Mouse (Mus musculus) heart, embryonic 13.5 days (tissue): Measurements from ENCODE around the gene Sugp2. TPM values are rescaled to one million over a fixed set of nuclear protein-coding genes. Genes with fewer than 3 reads are reported as not detected.

Experiments used
- ATAC-seq: fragments of 200-750 bp; cut with Nextera tagmentation; 2 replicates; pipeline ENCODE4 v1.8.0; 2017; ENCODE audit warnings: moderate TSS enrichment; ENCODE audit not compliant: insufficient number of reproducible peaks, low FRiP score, low TSS enrichment; ENCODE audit errors: extremely low read depth
- H3K27ac ChIP-seq: fragments of 300-500 bp; sonication (generic); replicated peaks from 2 replicates; pipeline ENCODE4 v1.5.1; 2015; ENCODE audit warnings: moderate library complexity, mild to moderate bottlenecking, inconsistent platforms
- H3K27me3 ChIP-seq: fragments of 300-500 bp; sonication (generic); replicated peaks from 2 replicates; pipeline ENCODE4 v1.6.1; 2015; ENCODE audit warnings: mild to moderate bottlenecking, inconsistent platforms
- H3K36me3 ChIP-seq: fragments of 300-500 bp; sonication (generic); 2 replicates; pipeline ENCODE4 v1.6.1; 2015; ENCODE audit warnings: mild to moderate bottlenecking, inconsistent platforms
- H3K4me1 ChIP-seq: fragments of 300-500 bp; sonication (generic); 2 replicates; pipeline ENCODE4 v1.6.1; 2015; ENCODE audit warnings: inconsistent platforms
- H3K4me2 ChIP-seq: fragments of 300-500 bp; sonication (generic); 2 replicates; pipeline ENCODE4 v1.6.1; 2015; ENCODE audit warnings: inconsistent platforms, mild to moderate bottlenecking, moderate library complexity
- H3K4me3 ChIP-seq: fragments of 300-500 bp; sonication (generic); 2 replicates; pipeline ENCODE4 v1.5.1; 2015; ENCODE audit warnings: moderate library complexity, mild to moderate bottlenecking, inconsistent platforms
- H3K9ac ChIP-seq: fragments of 300-500 bp; sonication (generic); 2 replicates; pipeline ENCODE4 v1.6.1; 2015; ENCODE audit warnings: inconsistent platforms, mild to moderate bottlenecking, moderate library complexity
- H3K9me3 ChIP-seq: fragments of 300-500 bp; sonication (generic); 2 replicates; pipeline ENCODE4 v1.6.1; 2016; ENCODE audit warnings: inconsistent platforms
- WGBS: fragments of 180-500 bp; shearing (Covaris S2); methylation state at CpG from one replicate; pipeline ENCODE4 v1.1.7; 2015; ENCODE audit warnings: mixed read lengths; 5-methylcytosine and 5-hydroxymethylcytosine counted together
- polyA plus RNA-seq: library from polyadenylated mRNA; unstranded; fragments of >200 nt; fragmentation: Nextera tagmentation; extraction: Ambion mirVana; gene quantifications from 2 replicates; pipeline ENCODE4 v1.2.1, GENCODE M21; 2015

Sugp2 gene
- polyA plus RNA-seq, 1 experiment from 2014 or later = 23.2 TPM

GRCm38 (mm10) chr8:70313399-70313798 is 79.4 kb downstream of the Sugp2 start:
- peaks cover 51% of the 10 kb centered on the region for H3K36me3 ChIP-seq
- no peak for ATAC-seq
- WGBS = 56% methylated on average over 2 of the region's 2 CpGs

GRCm38 (mm10) chr8:70315624-70316510 is 81.8 kb downstream of the Sugp2 start, which contains the start of gene Cers1:
Gene Cers1 (plus strand): TSS chr8:70315775.
- H3K4me2 ChIP-seq = peak within 1 kb of the TSS; percentile 90
- peaks cover 24% of the 10 kb centered on the region for H3K27me3 ChIP-seq
- ATAC-seq = peak; percentile 19; the same call in 1 of the 2 replicates
- peak within 1 kb of the TSS; percentile 63 for H3K4me3 ChIP-seq
- peak within 1 kb of the TSS; percentile 79 for H3K9ac ChIP-seq
- H3K4me1 ChIP-seq = peaks cover 30% of the 10 kb centered on the region
- H3K36me3 ChIP-seq = peaks cover 29% of the 10 kb centered on the region
- no peaks in the 10 kb centered on the region for H3K9me3 ChIP-seq
- H3K27ac ChIP-seq = no peak within 1 kb of the TSS
- 3% methylated on average over 66 of the region's 66 CpGs for WGBS

More at GRCm38 (mm10) chr8:70313399-70313798, 79.4 kb downstream of the Sugp2 start:
- Histone ChIP-seq H3K4me1 (peaks cover 30% of the 10 kb centered on the region), H3K4me2 (no peak overlapping the region), H3K27me3 (peaks cover 21% of the 10 kb centered on the region), H3K9me3 (no peaks in the 10 kb centered on the region), H3K4me3 (no peak overlapping the region), H3K27ac (no peak overlapping the region), H3K9ac (no peak overlapping the region)

GRCm38 (mm10) chr8:70316511-70317504 is 82.8 kb downstream of the Sugp2 start:
- Histone ChIP-seq H3K36me3 (peaks cover 20% of the 10 kb centered on the region), H3K27me3 (peaks cover 24% of the 10 kb centered on the region), H3K4me2 (peak overlapping the region; percentile 90), H3K9ac (peak overlapping the region; percentile 79), H3K27ac (no peak overlapping the region), H3K9me3 (no peaks in the 10 kb centered on the region), H3K4me3 (peak overlapping the region; percentile 63), H3K4me1 (peaks cover 30% of the 10 kb centered on the region)
- WGBS = 19% methylated on average over 15 of the region's 15 CpGs
- peak; percentile 21; the same call in 1 of the 2 replicates for ATAC-seq

GRCm38 (mm10) chr8:70317872-70318271 is 83.8 kb downstream of the Sugp2 start:
- H3K4me2 ChIP-seq = no peak overlapping the region
- WGBS = 67% methylated on average over 5 of the region's 5 CpGs
- H3K27ac ChIP-seq = no peak overlapping the region
- peaks cover 9% of the 10 kb centered on the region for H3K36me3 ChIP-seq
- H3K4me3 ChIP-seq = no peak overlapping the region
- H3K9me3 ChIP-seq = no peaks in the 10 kb centered on the region
- no peak overlapping the region for H3K9ac ChIP-seq
- peaks cover 24% of the 10 kb centered on the region for H3K27me3 ChIP-seq
- no peak for ATAC-seq
- H3K4me1 ChIP-seq = peaks cover 30% of the 10 kb centered on the region

GRCm38 (mm10) chr8:70323716-70324115 is 89.7 kb downstream of the Sugp2 start:
- Histone ChIP-seq H3K4me3 (no peak overlapping the region), H3K9me3 (no peaks in the 10 kb centered on the region), H3K27ac (no peak overlapping the region), H3K9ac (no peak overlapping the region), H3K36me3 (peaks cover 8% of the 10 kb centered on the region; the same call in 1 of the 2 replicates), H3K4me2 (no peak overlapping the region), H3K27me3 (no peaks in the 10 kb centered on the region; the same call in 1 of the 2 replicates), H3K4me1 (0 out of 2 replicates have a peak, but pooled peaks cover 1% of the 10 kb centered on the region)
- WGBS = 87% methylated on average over 3 of the region's 3 CpGs
- no peak for ATAC-seq

- no peak for ATAC-seq
- peaks cover 26% of the 10 kb centered on the region for H3K36me3 ChIP-seq
- no peak overlapping the region for H3K4me2 ChIP-seq
- H3K27me3 ChIP-seq = peaks cover 22% of the 10 kb centered on the region
- H3K4me1 ChIP-seq = peaks cover 36% of the 10 kb centered on the region
- no peaks in the 10 kb centered on the region for H3K9me3 ChIP-seq
- no peak overlapping the region; the same call in 1 of the 2 replicates for H3K27ac ChIP-seq
- H3K9ac ChIP-seq = no peak overlapping the region
- no peak overlapping the region for H3K4me3 ChIP-seq
- 87% methylated on average over 6 of the region's 6 CpGs for WGBS
Observed at GRCm38 (mm10) chr8:70327512-70327911, 93.5 kb downstream of the Sugp2 start.

- peaks cover 22% of the 10 kb centered on the region for H3K27me3 ChIP-seq
- 26% methylated on average over 14 of the region's 14 CpGs for WGBS
- ATAC-seq = no peak
- peak within 1 kb of the TSS; percentile 72 for H3K9ac ChIP-seq
- H3K27ac ChIP-seq = no peak within 1 kb of the TSS
- peak within 1 kb of the TSS; percentile 40 for H3K4me3 ChIP-seq
- H3K4me1 ChIP-seq = peaks cover 36% of the 10 kb centered on the region
- no peaks in the 10 kb centered on the region for H3K9me3 ChIP-seq
- H3K36me3 ChIP-seq = peaks cover 43% of the 10 kb centered on the region
- H3K4me2 ChIP-seq = peak within 1 kb of the TSS; percentile 66
Observed at GRCm38 (mm10) chr8:70329124-70329834, 95.3 kb downstream of the Sugp2 start, which contains the start of gene Gdf1. Gene Gdf1 (plus strand): TSS chr8:70329817.

Other genes starting within 250 kb of the Sugp2 start
- 27.3 and 29.9 TPM in 2 replicates for gene Gatad2a, start 237.8 kb upstream of the Sugp2 start, polyA plus RNA-seq
- 34.9 and 36.0 TPM in 2 replicates for gene Mau2, start 191.5 kb upstream of the Sugp2 start, polyA plus RNA-seq
- gene Sugp1, start 191.4 kb upstream of the Sugp2 start, polyA plus RNA-seq = 31.1 and 32.6 TPM in 2 replicates
- gene Tm6sf2, start 161.3 kb upstream of the Sugp2 start, polyA plus RNA-seq = 1.1 and 1.6 TPM in 2 replicates
- 0.12 and 0.23 TPM in 2 replicates for gene Hapln4, start 150.8 kb upstream of the Sugp2 start, polyA plus RNA-seq
- gene Ncan, start 113.4 kb upstream of the Sugp2 start, polyA plus RNA-seq = 0.17 and 0.36 TPM in 2 replicates
- gene Nr2c2ap, start 102.9 kb upstream of the Sugp2 start, polyA plus RNA-seq = 30.5 and 34.3 TPM in 2 replicates
- gene Rfxank, start 95.1 kb upstream of the Sugp2 start, polyA plus RNA-seq = 15.1 and 17.0 TPM in 2 replicates
- gene Borcs8, start 94.7 kb upstream of the Sugp2 start, polyA plus RNA-seq = 36.1 and 40.0 TPM in 2 replicates
- 0.15 and 0.40 TPM in 2 replicates for gene Mef2b, start 94.5 kb upstream of the Sugp2 start, polyA plus RNA-seq
- gene Tmem161a, start 61.9 kb upstream of the Sugp2 start, polyA plus RNA-seq = 91.8 and 104 TPM in 2 replicates
- gene Slc25a42, start 21.9 kb upstream of the Sugp2 start, polyA plus RNA-seq = 8.0 and 8.3 TPM in 2 replicates
- 20.6 and 20.7 TPM in 2 replicates for gene Armc6, start 240 bp downstream of the Sugp2 start, polyA plus RNA-seq
- gene Homer3, start 48.6 kb downstream of the Sugp2 start, polyA plus RNA-seq = 34.1 and 37.2 TPM in 2 replicates
- 32.6 and 34.1 TPM in 2 replicates for gene Ddx49, start 68.3 kb downstream of the Sugp2 start, polyA plus RNA-seq
- 294 and 344 TPM in 2 replicates for gene Cope, start 68.3 kb downstream of the Sugp2 start, polyA plus RNA-seq
- 1.9 and 2.6 TPM in 2 replicates for gene Cers1, start 81.5 kb downstream of the Sugp2 start, polyA plus RNA-seq
- 0.74 and 0.99 TPM in 2 replicates for gene Gdf1, start 95.6 kb downstream of the Sugp2 start, polyA plus RNA-seq
- 11.3 and 12.2 TPM in 2 replicates for gene Upf1, start 119.1 kb downstream of the Sugp2 start, polyA plus RNA-seq
- 3.5 TPM in 2 replicates for gene Comp, start 139.3 kb downstream of the Sugp2 start, polyA plus RNA-seq
- gene Crtc1, start 205.4 kb downstream of the Sugp2 start, polyA plus RNA-seq = 9.7 and 12.4 TPM in 2 replicates
- 11.2 and 12.4 TPM in 2 replicates for gene Klhl26, start 242.7 kb downstream of the Sugp2 start, polyA plus RNA-seq